Mouse (Mus musculus) liver, postnatal 0 days (tissue): ENCODE data around the gene Dcun1d2. TPM values are rescaled to one million over a fixed set of nuclear protein-coding genes. Genes with fewer than 3 reads are reported as not detected.

Experiments
- ATAC-seq: fragments of 200-750 bp; cut with Nextera tagmentation; 2 replicates; pipeline ENCODE4 v1.8.0; 2017; ENCODE audit warnings: mild to moderate bottlenecking, moderate library complexity
- DNase-seq: peaks from one replicate; pipeline ENCODE4 v3.0.0-alpha.2; 2016
- H3K27ac ChIP-seq: fragments of 300-500 bp; sonication (generic); 2 replicates; pipeline ENCODE4 v1.5.1; 2014; ENCODE audit warnings: antibody characterized with exemption, moderate library complexity, mild to moderate bottlenecking, low read depth
- H3K27me3 ChIP-seq: fragments of 300-500 bp; sonication (generic); 2 replicates; pipeline ENCODE4 v1.6.1; 2014; ENCODE audit warnings: low read length, control low read depth, mixed read lengths; ENCODE audit not compliant: insufficient read depth
- H3K36me3 ChIP-seq: fragments of 300-500 bp; sonication (generic); replicated peaks from 2 replicates; pipeline ENCODE4 v1.6.1; 2014; ENCODE audit warnings: mild to moderate bottlenecking, control low read depth, low read length, moderate library complexity, mixed read lengths; ENCODE audit not compliant: insufficient read depth
- H3K4me1 ChIP-seq: fragments of 300-500 bp; sonication (generic); 2 replicates; pipeline ENCODE4 v1.6.1; 2014; ENCODE audit warnings: antibody characterized with exemption, mild to moderate bottlenecking, control low read depth; ENCODE audit not compliant: insufficient read depth
- H3K4me2 ChIP-seq: fragments of 300-500 bp; sonication (generic); 2 replicates; pipeline ENCODE4 v1.6.1; 2014; ENCODE audit warnings: low read depth, mild to moderate bottlenecking, low read length, moderate library complexity, mixed read lengths
- H3K4me3 ChIP-seq: fragments of 300-500 bp; sonication (generic); 2 replicates; pipeline ENCODE4 v1.5.1; 2014; ENCODE audit warnings: low read depth, low read length
- H3K9ac ChIP-seq: fragments of 300-500 bp; sonication (generic); replicated peaks from 2 replicates; pipeline ENCODE4 v1.6.1; 2014; ENCODE audit warnings: mild to moderate bottlenecking, moderate library complexity
- H3K9me3 ChIP-seq: fragments of 300-500 bp; sonication (generic); 2 replicates; pipeline ENCODE4 v1.6.1; 2016; ENCODE audit warnings: mild to moderate bottlenecking, control low read depth, low read length, mixed read lengths
- CTCF ChIP-seq: sonication (generic); IDR thresholded peaks from 2 replicates; pipeline ENCODE4 v1.5.1; 2016; ENCODE audit warnings: antibody characterized with exemption, low read depth
- EP300 ChIP-seq: IDR thresholded peaks from 2 replicates; pipeline ENCODE4 v1.6.1; 2016; ENCODE audit warnings: antibody characterized with exemption, low read depth, mild to moderate bottlenecking
- WGBS: fragments of 180-500 bp; shearing (Covaris S2); extraction: QIAGEN DNeasy Blood & Tissue Kit; methylation state at CpG from one replicate; pipeline ENCODE4 v1.1.7; 2014; ENCODE audit not compliant: insufficient replicate concordance; 5-methylcytosine and 5-hydroxymethylcytosine counted together
- polyA plus RNA-seq: library from polyadenylated mRNA; unstranded; fragments of >200 nt; fragmentation: Nextera tagmentation; extraction: Ambion mirVana; gene quantifications from 2 replicates; pipeline ENCODE4 v1.2.1, GENCODE M21; 2015

Dcun1d2 gene
- polyA plus RNA-seq, 1 experiment from 2014 or later: 5.9 TPM

DNA sequence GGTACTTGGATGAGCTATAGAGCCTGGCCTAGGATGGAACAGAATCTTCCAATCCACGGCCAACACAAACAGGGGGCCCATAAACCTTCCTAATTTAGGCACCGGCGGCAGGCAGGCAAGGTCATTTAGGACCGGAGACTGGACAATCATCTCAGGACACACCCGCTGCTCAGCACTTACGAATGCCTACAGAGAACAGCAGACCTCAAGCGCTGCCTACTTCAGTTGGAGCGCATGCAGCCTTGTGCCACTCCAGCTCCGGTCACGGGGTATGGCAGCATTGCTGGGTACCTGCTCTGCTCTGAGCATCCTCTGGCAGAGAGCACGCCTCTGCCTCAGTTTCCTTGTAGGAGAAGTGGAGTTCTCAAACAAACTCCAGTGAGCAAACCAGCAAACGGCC is 58.1 kb downstream of the Dcun1d2 start:
- Histone ChIP-seq H3K27ac (no peak overlapping the region), H3K9me3 (no peaks in the 10 kb centered on the region), H3K4me2 (no peak overlapping the region), H3K36me3 (no peaks in the 10 kb centered on the region), H3K4me1 (no peaks in the 10 kb centered on the region), H3K27me3 (no peaks in the 10 kb centered on the region), H3K4me3 (no peak overlapping the region), H3K9ac (no peak overlapping the region)
- no peak for TF ChIP-seq CTCF
- no peak for TF ChIP-seq EP300
- DNase-seq (no peak), ATAC-seq (no peak)
- WGBS: 74% methylated on average over 12 of the region's 12 CpGs

DNA sequence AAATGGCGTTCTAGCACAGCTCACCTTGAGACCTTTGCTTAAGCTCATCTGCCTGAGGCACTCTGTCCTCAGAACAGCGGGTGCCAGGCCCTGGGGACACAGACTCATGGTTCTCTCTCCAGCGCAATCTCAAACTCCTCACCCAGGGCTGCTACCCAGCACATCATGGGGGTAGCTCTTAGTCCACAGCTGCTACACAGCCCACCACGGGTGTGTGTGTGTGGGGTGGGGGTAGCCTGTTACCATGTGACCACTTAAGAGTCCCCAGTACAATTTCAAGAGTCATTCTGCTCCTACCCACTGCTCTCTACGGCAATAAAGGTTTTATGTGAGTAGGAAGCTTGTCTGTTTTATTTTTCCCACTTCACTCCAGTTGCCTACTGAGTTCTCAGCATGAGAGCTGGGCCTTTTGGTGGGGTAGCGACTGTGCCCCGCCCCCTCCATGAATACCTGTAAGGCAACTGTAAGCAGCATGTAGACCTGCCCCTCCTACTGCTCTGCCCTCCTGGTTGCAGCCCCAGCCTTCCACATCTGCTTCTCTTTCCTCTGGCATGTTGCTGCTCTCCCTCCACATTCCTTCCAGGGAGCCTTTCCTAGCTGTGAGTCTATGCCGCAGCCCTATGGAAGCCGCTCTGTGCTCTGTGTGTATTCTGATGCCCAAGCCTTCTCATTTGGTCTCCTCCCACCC is 58.9 kb downstream of the Dcun1d2 start:
- H3K9ac ChIP-seq: no peak overlapping the region
- H3K4me2 ChIP-seq: no peak overlapping the region
- H3K9me3 ChIP-seq: no peaks in the 10 kb centered on the region
- 57% methylated on average over 9 of the region's 9 CpGs for WGBS
- H3K4me1 ChIP-seq: no peaks in the 10 kb centered on the region
- H3K4me3 ChIP-seq: no peak overlapping the region
- ATAC-seq (no peak), DNase-seq (no peak)
- no peaks in the 10 kb centered on the region for H3K27me3 ChIP-seq
- no peak overlapping the region for H3K27ac ChIP-seq
- no peaks in the 10 kb centered on the region for H3K36me3 ChIP-seq
- TF ChIP-seq EP300 (no peak), CTCF (no peak)

DNA sequence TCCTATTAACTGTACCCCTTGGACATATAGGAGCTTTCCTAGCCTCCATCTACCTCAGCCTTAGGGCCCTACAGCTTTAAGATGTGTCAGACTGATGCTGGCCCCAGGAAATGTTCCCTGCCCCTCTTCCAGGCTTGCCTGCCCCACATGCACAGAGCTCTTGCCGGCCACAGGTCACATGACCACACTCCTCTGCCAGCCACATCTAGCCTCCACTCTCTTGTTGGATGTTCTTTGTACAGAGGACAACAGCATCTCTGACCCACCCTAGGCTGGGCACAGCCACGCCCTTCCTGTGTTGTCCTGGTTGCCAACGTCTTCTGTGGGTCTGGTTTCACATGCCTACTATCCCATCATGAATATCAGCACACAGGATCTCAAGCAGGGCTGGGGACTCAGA is 60.7 kb downstream of the Dcun1d2 start:
- Histone ChIP-seq H3K4me3 (no peak overlapping the region), H3K9me3 (no peaks in the 10 kb centered on the region), H3K9ac (no peak overlapping the region), H3K4me2 (no peak overlapping the region), H3K36me3 (no peaks in the 10 kb centered on the region), H3K4me1 (no peaks in the 10 kb centered on the region), H3K27ac (no peak overlapping the region), H3K27me3 (no peaks in the 10 kb centered on the region)
- TF ChIP-seq EP300 (no peak), CTCF (no peak)
- 50% methylated on average over 3 of the region's 3 CpGs for WGBS
- ATAC-seq (no peak), DNase-seq (no peak)

DNA sequence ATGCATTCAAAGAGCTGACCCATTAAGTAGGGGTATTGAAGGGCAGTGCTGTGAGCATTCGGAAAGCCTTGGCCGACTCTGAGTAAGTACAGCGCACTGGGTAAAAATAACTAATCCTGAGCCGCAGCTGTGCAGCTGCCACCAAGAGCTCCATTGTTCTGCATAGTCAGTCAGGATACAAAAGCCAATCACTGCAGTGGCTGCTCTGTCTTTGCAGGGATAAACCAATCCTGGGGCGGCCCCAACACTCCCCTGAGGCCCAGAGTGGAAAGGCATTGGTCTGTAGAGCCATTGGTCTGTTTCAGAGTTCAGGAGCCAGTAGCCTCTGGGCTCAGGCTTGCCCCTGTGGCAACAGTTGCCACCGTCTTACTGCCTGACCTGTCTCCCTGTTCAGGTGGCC is 61.6 kb downstream of the Dcun1d2 start:
- no peak overlapping the region for H3K9ac ChIP-seq
- H3K4me2 ChIP-seq: no peak overlapping the region
- no peaks in the 10 kb centered on the region for H3K27me3 ChIP-seq
- H3K9me3 ChIP-seq: no peaks in the 10 kb centered on the region
- H3K4me3 ChIP-seq: no peak overlapping the region
- H3K4me1 ChIP-seq: no peaks in the 10 kb centered on the region
- DNase-seq (no peak), ATAC-seq (no peak)
- WGBS: 67% methylated on average over 6 of the region's 6 CpGs
- TF ChIP-seq CTCF (no peak), EP300 (no peak)
- H3K27ac ChIP-seq: no peak overlapping the region
- no peaks in the 10 kb centered on the region for H3K36me3 ChIP-seq

DNA sequence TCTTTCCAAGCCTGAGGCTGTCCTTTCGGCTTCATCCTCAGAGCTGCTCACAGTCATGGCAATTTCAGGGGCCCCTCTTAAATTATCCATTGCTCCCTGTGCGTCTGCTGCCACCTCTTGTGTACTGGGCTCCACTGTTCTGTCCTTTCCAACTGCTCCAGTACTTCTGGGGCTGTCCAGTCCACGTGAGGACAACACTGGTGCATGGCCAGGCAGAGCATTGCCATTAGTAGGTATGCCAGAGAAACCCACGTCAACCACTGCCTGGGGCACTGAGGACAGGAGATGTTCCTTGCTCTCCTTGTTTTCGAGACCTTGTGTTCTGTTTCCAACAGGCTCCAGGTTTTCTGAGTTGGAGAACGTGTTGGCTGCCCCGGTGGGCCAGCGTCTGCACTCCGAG is 63.5 kb downstream of the Dcun1d2 start:
- Histone ChIP-seq H3K9ac (no peak overlapping the region), H3K27me3 (no peaks in the 10 kb centered on the region), H3K4me3 (no peak overlapping the region), H3K4me2 (no peak overlapping the region), H3K36me3 (no peaks in the 10 kb centered on the region), H3K27ac (no peak overlapping the region), H3K4me1 (no peaks in the 10 kb centered on the region), H3K9me3 (no peaks in the 10 kb centered on the region)
- no peak for TF ChIP-seq CTCF
- no peak for TF ChIP-seq EP300
- DNase-seq (no peak), ATAC-seq (no peak)
- WGBS: 79% methylated on average over 9 of the region's 9 CpGs

DNA sequence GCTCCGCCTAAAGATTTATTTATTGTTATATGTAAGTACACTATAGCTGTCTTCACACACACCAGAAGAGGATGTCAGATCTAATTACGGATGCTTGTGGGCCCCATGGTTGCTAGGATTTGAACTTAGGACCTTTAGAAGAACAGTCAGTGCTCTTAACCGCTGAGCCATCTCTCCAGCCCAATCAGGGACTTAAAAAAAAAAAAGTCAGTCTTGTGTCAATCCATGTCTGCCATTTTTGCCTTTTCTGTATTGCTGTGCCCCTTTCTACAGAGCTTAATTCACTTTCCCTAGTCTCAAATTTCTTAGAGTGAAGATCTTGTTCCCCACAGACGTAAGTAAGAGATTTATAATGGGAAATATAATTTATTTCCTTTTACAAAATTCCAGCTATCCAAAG is 69.5 kb downstream of the Dcun1d2 start:
- Histone ChIP-seq H3K4me1 (peaks cover 4% of the 10 kb centered on the region), H3K27ac (no peak overlapping the region), H3K27me3 (no peaks in the 10 kb centered on the region), H3K9me3 (no peaks in the 10 kb centered on the region), H3K4me3 (no peak overlapping the region), H3K9ac (no peak overlapping the region), H3K36me3 (no peaks in the 10 kb centered on the region), H3K4me2 (no peak overlapping the region)
- ATAC-seq (no peak), DNase-seq (no peak)
- WGBS: 74% methylated on average over 4 of the region's 4 CpGs
- no peak for TF ChIP-seq EP300

GRCm38 (mm10) chr8:13217986-13218385 is 69.9 kb downstream of the Dcun1d2 start:
- no peak for ATAC-seq
- no peak overlapping the region for H3K9ac ChIP-seq
- DNase-seq: no peak
- no peak overlapping the region for H3K4me3 ChIP-seq
- H3K4me1 ChIP-seq: peaks cover 9% of the 10 kb centered on the region
- H3K4me2 ChIP-seq: no peak overlapping the region
- no peaks in the 10 kb centered on the region for H3K9me3 ChIP-seq
- H3K36me3 ChIP-seq: no peaks in the 10 kb centered on the region
- TF ChIP-seq EP300: no peak
- TF ChIP-seq CTCF: no peak
- H3K27me3 ChIP-seq: no peaks in the 10 kb centered on the region
- no peak overlapping the region for H3K27ac ChIP-seq
